Mouse (Mus musculus) liver, postnatal 0 days (tissue): ENCODE results near the gene Lamtor2. TPM values are rescaled to one million over a fixed set of nuclear protein-coding genes. Genes with fewer than 3 reads are reported as not detected.
A peak's percentile ranks its signal among the peaks of the same experiment; 100 is the strongest.

Experiments
- ATAC-seq: fragments of 200-750 bp; cut with Nextera tagmentation; 2 replicates; pipeline ENCODE4 v1.8.0; 2017; ENCODE audit warnings: mild to moderate bottlenecking, moderate library complexity
- DNase-seq: peaks from one replicate; pipeline ENCODE4 v3.0.0-alpha.2; 2016
- H3K27ac ChIP-seq: fragments of 300-500 bp; sonication (generic); 2 replicates; pipeline ENCODE4 v1.5.1; 2014; ENCODE audit warnings: antibody characterized with exemption, moderate library complexity, mild to moderate bottlenecking, low read depth
- H3K27me3 ChIP-seq: fragments of 300-500 bp; sonication (generic); 2 replicates; pipeline ENCODE4 v1.6.1; 2014; ENCODE audit warnings: low read length, control low read depth, mixed read lengths; ENCODE audit not compliant: insufficient read depth
- H3K36me3 ChIP-seq: fragments of 300-500 bp; sonication (generic); replicated peaks from 2 replicates; pipeline ENCODE4 v1.6.1; 2014; ENCODE audit warnings: mild to moderate bottlenecking, control low read depth, low read length, moderate library complexity, mixed read lengths; ENCODE audit not compliant: insufficient read depth
- H3K4me1 ChIP-seq: fragments of 300-500 bp; sonication (generic); 2 replicates; pipeline ENCODE4 v1.6.1; 2014; ENCODE audit warnings: antibody characterized with exemption, mild to moderate bottlenecking, control low read depth; ENCODE audit not compliant: insufficient read depth
- H3K4me2 ChIP-seq: fragments of 300-500 bp; sonication (generic); 2 replicates; pipeline ENCODE4 v1.6.1; 2014; ENCODE audit warnings: low read depth, mild to moderate bottlenecking, low read length, moderate library complexity, mixed read lengths
- H3K4me3 ChIP-seq: fragments of 300-500 bp; sonication (generic); 2 replicates; pipeline ENCODE4 v1.5.1; 2014; ENCODE audit warnings: low read depth, low read length
- H3K9ac ChIP-seq: fragments of 300-500 bp; sonication (generic); replicated peaks from 2 replicates; pipeline ENCODE4 v1.6.1; 2014; ENCODE audit warnings: mild to moderate bottlenecking, moderate library complexity
- H3K9me3 ChIP-seq: fragments of 300-500 bp; sonication (generic); 2 replicates; pipeline ENCODE4 v1.6.1; 2016; ENCODE audit warnings: mild to moderate bottlenecking, control low read depth, low read length, mixed read lengths
- CTCF ChIP-seq: sonication (generic); IDR thresholded peaks from 2 replicates; pipeline ENCODE4 v1.5.1; 2016; ENCODE audit warnings: antibody characterized with exemption, low read depth
- EP300 ChIP-seq: IDR thresholded peaks from 2 replicates; pipeline ENCODE4 v1.6.1; 2016; ENCODE audit warnings: antibody characterized with exemption, low read depth, mild to moderate bottlenecking
- WGBS: fragments of 180-500 bp; shearing (Covaris S2); extraction: QIAGEN DNeasy Blood & Tissue Kit; methylation state at CpG from one replicate; pipeline ENCODE4 v1.1.7; 2014; ENCODE audit not compliant: insufficient replicate concordance; 5-methylcytosine and 5-hydroxymethylcytosine counted together
- polyA plus RNA-seq: library from polyadenylated mRNA; unstranded; fragments of >200 nt; fragmentation: Nextera tagmentation; extraction: Ambion mirVana; gene quantifications from 2 replicates; pipeline ENCODE4 v1.2.1, GENCODE M21; 2015

Lamtor2 gene
- polyA plus RNA-seq, 1 experiment from 2014 or later, result 104 TPM

GRCm38 (mm10) chr3:88531348-88532298 lies 21.3 kb downstream of the Lamtor2 start:
- under 1% methylated on average over 57 of the region's 63 CpGs for WGBS
- Histone ChIP-seq H3K36me3 (no peaks in the 10 kb centered on the region), H3K4me3 (peak overlapping the region; percentile 78), H3K9me3 (no peaks in the 10 kb centered on the region), H3K4me2 (peak overlapping the region; percentile 99), H3K27me3 (peaks cover 9% of the 10 kb centered on the region; the same call in 1 of the 2 replicates), H3K27ac (peak overlapping the region; percentile 53), H3K9ac (peak overlapping the region; percentile 81), H3K4me1 (peaks cover 29% of the 10 kb centered on the region)
- DNase-seq, result peak; percentile 86
- TF ChIP-seq EP300, result no peak
- no peak for TF ChIP-seq CTCF
- peak; percentile 74 for ATAC-seq

- Histone ChIP-seq H3K4me1 (peaks cover 19% of the 10 kb centered on the region), H3K27ac (no peak overlapping the region), H3K4me2 (peak overlapping the region; percentile 99), H3K9ac (peak overlapping the region; percentile 81; the same call in 1 of the 2 replicates), H3K9me3 (no peaks in the 10 kb centered on the region), H3K36me3 (no peaks in the 10 kb centered on the region), H3K27me3 (peaks cover 9% of the 10 kb centered on the region; the same call in 1 of the 2 replicates), H3K4me3 (no peak overlapping the region)
- WGBS, result 49% methylated on average over 11 of the region's 11 CpGs
- no peak for ATAC-seq
- DNase-seq, result no peak
- TF ChIP-seq EP300, result no peak
- TF ChIP-seq CTCF, result no peak
These were observed 22.6 kb downstream of the Lamtor2 start for GRCm38 (mm10) chr3:88530082-88530864.

GRCm38 (mm10) chr3:88529204-88530000 lies 23.5 kb downstream of the Lamtor2 start:
- H3K9me3 ChIP-seq, result no peaks in the 10 kb centered on the region
- H3K27me3 ChIP-seq, result peaks cover 9% of the 10 kb centered on the region; the same call in 1 of the 2 replicates
- H3K27ac ChIP-seq, result no peak overlapping the region
- 62% methylated on average over 7 of the region's 7 CpGs for WGBS
- H3K9ac ChIP-seq, result no peak overlapping the region
- H3K4me2 ChIP-seq, result no peak overlapping the region
- TF ChIP-seq EP300 (no peak), CTCF (no peak)
- ATAC-seq, result no peak
- no peak overlapping the region for H3K4me3 ChIP-seq
- H3K4me1 ChIP-seq, result peaks cover 19% of the 10 kb centered on the region
- no peaks in the 10 kb centered on the region for H3K36me3 ChIP-seq
- DNase-seq, result no peak

GRCm38 (mm10) chr3:88528646-88529045 lies 24.2 kb downstream of the Lamtor2 start:
- Histone ChIP-seq H3K4me1 (peaks cover 19% of the 10 kb centered on the region), H3K9ac (no peak overlapping the region), H3K27me3 (peaks cover 9% of the 10 kb centered on the region; the same call in 1 of the 2 replicates), H3K4me3 (no peak overlapping the region), H3K36me3 (no peaks in the 10 kb centered on the region), H3K27ac (no peak overlapping the region), H3K4me2 (no peak overlapping the region), H3K9me3 (no peaks in the 10 kb centered on the region)
- ATAC-seq (no peak), DNase-seq (no peak)
- TF ChIP-seq CTCF (no peak), EP300 (no peak)
- 87% methylated on average over 11 of the region's 11 CpGs for WGBS

DNA sequence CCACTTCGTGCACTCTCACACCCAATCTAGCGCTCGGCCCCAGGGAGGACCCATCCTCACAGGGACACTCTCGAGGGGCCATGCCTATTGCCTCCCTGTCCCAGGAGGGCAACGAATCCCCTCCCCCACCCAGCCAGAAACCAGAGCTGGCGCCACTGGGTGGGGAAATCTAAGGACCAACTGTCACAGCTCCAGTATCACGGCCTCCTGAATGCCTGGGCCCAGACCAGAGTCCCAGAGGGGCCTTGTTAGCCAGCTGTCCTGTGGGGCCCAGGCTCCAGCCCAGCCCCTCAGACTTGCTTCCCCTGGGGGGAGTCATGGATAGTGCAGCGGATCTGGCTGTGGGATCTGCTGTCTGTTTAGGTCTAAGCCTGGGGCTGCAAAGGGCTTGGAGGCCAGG lies 25.3 kb downstream of the Lamtor2 start:
- no peak for TF ChIP-seq EP300
- no peak for TF ChIP-seq CTCF
- Histone ChIP-seq H3K27me3 (no peaks in the 10 kb centered on the region), H3K9ac (peak overlapping the region; percentile 18; the same call in 1 of the 2 replicates), H3K27ac (no peak overlapping the region), H3K4me1 (peaks cover 17% of the 10 kb centered on the region), H3K36me3 (no peaks in the 10 kb centered on the region), H3K4me2 (no peak overlapping the region), H3K4me3 (no peak overlapping the region), H3K9me3 (no peaks in the 10 kb centered on the region)
- 41% methylated on average over 8 of the region's 8 CpGs for WGBS
- no peak for ATAC-seq
- no peak for DNase-seq
